Mouse (Mus musculus) right cerebral cortex, postnatal 4 days (tissue): ENCODE measurements around the gene Creb3l2.
"Not testable (repeated sequence)": the region's sequence is repeated elsewhere in the genome, so short reads cannot be mapped to it uniquely, and the experiment has no call there.

Experiments used
- DNase-seq: peaks from one replicate; pipeline ENCODE4 v3.0.0-alpha.2; 2022

Gene Creb3l2

DNA sequence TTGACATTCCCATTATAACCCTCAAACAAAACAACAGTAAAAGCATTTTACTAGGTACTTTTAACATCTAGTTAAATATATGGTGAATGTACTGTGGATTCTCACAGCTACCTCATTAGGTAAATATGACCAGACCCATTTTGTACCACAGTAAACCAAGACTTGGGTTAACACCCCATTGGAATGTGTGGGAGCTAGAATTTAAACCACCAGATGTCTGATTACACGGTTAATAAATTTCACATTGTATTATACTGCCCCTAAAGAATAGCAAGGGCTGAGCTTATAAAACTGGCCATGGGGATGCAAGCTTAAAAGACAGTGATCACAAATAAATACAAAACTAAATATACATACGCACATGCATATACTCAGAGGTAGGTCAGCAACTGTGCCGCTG is 34.1 kb downstream of the Creb3l2 start:
- no peak for DNase-seq

DNA sequence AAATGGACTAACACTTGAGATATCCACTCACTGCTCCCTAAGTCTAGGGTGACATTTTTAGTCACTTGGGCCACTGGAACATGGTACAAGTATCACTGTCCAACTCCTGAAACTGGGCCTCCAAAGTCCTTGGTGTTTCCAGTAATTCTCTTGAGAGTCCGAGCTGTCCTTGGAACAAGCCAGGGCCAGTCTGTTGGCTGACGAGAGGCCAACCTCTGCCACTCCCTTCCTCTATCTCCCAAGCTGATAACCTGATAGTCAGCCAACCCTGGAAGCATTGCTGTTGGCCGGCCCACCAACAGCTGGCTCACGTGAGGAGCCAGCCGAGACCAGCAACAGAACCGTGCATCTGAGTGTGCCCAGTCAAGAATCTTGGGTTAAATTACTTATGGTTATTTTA is 35.0 kb downstream of the Creb3l2 start:
- no peak for DNase-seq

GRCm38 (mm10) chr6:37406018-37406417 is 35.9 kb downstream of the Creb3l2 start:
- DNase-seq = no peak

DNA sequence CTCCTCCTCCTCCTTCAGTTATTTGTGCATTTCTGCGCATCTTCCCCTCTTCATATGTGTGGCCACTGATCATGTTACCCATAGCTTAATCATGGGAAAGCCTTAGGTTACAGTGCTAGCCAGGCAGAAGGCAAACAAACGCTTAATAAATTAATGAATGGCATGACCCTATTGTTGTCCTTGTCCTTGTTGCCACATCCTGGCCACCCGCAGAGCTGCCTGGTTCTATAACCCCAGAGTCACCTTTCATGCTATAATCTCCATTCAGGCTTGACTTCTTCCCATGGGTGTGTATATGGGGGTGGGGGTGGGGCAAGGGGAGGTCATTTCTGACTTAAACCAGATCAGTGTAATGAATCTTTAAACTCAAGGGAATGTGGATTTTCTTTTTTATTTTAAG is 37.6 kb downstream of the Creb3l2 start:
- no peak for DNase-seq

DNA sequence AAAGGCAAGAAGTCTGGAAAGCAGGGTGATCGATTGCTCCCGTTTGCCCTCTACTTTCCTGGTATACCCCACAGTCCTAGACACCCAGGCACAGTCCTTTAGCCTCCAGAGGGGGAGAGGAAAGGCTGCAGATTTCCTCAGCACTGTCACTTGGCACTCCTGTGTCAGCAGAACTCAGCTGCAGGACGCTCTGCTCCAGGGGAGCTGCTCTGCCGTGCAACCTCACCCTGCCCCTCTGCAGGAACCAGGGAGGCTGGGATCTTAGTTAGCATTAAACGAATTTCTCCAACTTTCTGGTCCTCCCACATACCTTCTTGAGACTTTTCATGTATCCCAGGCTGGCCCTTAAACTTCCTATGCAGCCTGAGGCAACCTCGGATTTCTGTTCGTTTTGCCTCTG is 40.0 kb downstream of the Creb3l2 start:
- no peak for DNase-seq

GRCm38 (mm10) chr6:37400866-37401525 is 41.0 kb downstream of the Creb3l2 start:
- DNase-seq = no peak

- no peak for DNase-seq
Measured at GRCm38 (mm10) chr6:37400167-37400566, 41.8 kb downstream of the Creb3l2 start.

DNA sequence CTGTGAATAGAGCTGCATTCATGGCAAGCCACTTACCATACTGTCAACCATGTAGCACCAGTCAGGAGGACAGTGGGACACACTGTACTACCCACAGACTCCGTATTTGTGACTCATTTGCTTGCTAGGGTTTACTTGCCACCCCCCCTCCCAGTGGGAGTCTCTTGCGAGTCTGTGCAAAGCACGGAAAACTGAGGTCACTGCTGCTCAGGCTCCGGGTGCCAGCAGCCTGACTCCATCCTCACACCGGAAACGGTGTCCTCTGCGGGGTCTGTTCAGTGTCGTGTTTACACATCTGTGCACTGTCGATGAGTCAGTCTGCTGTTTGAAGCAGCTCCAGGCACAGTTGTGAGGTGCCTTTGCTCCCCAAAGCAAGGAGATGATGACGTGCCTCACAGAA is 43.0 kb downstream of the Creb3l2 start:
- DNase-seq = no peak

- DNase-seq = no peak
Measured at GRCm38 (mm10) chr6:37397973-37398372, 44.0 kb downstream of the Creb3l2 start.

- DNase-seq = no peak
Measured at GRCm38 (mm10) chr6:37397254-37397653, 44.7 kb downstream of the Creb3l2 start.

- DNase-seq = no peak
Measured at GRCm38 (mm10) chr6:37396127-37396526, 45.8 kb downstream of the Creb3l2 start.

GRCm38 (mm10) chr6:37393263-37393662 is 48.7 kb downstream of the Creb3l2 start:
- DNase-seq = no peak

DNA sequence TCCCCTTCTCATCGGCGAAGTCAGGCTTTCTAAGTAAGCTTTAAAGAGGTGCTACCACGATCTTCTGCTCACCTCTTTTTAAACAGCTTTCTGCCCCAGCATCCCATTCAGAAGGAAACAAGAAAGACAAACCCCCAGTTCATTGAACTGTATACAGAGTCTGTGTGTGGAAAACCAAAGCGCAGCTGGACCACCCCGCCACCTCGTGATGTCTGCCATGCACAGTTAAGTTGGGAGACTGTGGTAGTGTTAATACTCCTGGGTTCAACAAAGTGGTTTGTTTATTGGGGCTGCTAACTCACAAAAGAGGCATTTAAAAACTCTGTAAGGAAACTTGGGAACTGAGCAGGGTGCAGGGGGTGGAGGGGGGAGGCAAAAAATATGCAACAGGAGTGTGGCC is 49.7 kb downstream of the Creb3l2 start:
- no peak for DNase-seq

GRCm38 (mm10) chr6:37391313-37391712 is 50.6 kb downstream of the Creb3l2 start:
- DNase-seq = no peak

DNA sequence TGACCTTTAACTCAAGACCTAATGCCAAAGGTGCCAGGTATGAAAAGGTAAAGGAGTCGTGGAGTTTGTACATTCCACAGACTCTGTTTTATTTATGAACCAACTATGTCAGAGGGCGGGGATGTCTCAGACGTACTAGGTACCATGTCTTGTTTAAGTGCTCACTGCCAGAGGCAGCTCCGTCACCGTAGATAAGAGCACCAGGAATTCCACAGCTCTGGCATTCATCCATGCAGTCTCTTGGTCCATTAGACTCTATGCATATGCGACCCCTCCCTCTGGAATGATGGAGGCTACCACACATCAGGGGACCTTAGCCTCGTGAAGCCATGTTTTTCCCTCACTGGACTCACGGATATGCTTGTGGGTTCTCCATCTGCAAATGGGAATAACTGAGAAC is 53.0 kb downstream of the Creb3l2 start:
- no peak for DNase-seq

DNA sequence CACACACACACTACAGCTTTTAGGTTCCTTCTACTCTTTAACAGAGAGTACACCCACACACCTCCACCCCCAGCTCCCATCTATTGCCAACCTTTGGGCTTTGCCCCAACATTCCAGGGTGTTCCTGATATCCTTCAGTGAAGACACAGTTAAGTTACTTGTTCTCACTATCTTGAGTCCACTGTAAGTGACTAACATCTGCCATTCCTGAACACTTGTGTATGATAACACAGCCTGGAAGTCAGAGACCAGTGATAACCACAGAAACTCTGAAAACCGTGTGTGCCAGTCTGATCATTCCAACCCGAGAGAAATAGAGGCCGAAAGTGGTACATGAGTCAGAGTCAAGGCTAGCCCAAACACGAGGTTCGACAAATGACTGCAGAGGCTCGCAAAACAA is 53.4 kb downstream of the Creb3l2 start:
- DNase-seq = no peak

DNA sequence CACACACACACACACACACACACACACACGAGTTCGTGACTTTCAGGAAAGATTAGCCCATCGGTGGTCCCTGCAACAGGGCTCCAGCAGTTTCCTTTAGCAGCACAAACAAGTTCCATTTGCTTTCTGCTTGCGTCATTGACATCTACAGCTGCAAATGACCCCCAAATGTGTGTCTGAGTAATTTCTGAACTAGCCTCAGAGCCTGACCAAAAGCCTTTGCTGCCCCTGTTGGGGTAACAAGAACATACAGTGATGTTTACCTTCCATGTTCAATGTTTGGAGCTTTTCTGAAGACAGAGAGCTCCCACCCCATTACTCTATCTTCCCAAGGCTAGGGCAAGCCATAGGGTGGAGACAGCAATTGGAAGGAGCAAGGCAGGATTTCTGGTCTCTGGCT is 54.7 kb downstream of the Creb3l2 start:
- DNase-seq = no peak

DNA sequence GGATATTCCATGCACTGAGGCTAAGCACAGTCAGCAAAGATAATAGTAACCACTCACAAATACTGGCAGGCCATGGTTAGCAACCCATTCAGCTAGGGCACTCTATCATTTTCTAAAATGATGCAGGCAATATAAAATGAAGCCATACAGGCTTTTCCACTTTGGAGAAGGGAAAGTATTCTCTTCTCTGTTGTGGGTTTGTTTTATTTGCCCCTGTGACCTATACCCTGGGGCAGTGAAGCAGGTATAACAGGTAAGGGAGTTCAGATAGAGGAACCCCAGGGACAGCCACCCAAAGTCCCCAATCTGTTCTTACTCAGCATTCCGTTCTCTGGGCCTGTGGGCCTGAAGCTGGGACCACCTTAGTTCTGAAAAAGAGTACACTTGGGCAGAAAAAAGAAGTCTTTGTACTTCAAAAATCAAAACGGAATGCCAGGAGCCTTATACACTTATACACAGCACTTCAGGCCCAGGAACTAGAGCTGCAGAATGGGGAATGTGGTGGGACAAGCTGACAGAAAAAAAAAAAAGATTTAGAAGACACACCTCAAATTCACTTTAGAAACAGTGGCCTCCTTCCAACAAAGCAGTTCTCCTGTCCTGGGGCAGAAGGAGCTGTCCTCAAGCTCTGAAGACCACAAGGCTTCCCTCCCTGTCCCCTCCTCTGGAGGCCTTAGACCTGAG is 56.2 kb downstream of the Creb3l2 start:
- DNase-seq = no peak

DNA sequence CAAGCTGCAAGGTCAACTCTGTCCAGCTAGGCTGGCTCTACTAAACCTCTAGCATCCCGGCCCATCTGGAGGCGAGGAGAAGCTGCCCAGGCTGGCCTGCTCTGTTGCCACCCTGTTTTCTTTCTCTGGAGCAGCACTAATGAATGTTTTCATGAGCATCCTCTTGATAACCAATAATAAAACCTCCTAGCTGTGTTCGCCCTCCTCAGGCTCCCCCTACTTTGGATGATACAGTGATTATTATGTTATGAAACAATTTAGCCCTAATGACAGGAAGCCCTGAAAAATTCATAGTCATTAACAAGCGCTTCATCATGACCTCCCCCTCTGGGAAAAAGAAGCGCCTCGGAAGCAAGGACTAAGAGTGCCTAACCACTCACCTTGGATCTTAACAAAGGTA is 59.2 kb downstream of the Creb3l2 start:
- no peak for DNase-seq

- DNase-seq = no peak
Measured at GRCm38 (mm10) chr6:37377836-37378580, 63.9 kb downstream of the Creb3l2 start.

GRCm38 (mm10) chr6:37377387-37377786 is 64.6 kb downstream of the Creb3l2 start:
- not testable (repeated sequence) for DNase-seq

DNA sequence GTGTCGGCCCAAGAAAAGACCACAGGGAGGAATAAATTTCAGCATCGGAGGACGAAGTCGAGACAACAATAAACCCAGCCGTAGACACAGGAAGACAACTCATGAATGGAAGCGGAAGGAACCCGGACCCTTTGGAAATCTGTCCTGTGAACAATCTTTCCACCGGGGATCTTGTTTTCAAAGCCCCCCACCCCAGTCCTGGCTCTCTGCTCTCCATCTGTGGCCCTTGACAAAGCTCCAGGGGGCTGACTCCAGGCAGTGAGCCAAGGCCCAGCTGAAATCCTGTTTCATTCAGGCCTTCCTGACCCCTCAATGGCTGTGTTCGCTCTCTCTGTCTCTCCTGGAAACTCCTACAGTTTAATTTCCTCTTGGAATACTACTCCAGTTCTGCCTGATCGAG is 66.5 kb downstream of the Creb3l2 start:
- peak; percentile 41 for DNase-seq

DNA sequence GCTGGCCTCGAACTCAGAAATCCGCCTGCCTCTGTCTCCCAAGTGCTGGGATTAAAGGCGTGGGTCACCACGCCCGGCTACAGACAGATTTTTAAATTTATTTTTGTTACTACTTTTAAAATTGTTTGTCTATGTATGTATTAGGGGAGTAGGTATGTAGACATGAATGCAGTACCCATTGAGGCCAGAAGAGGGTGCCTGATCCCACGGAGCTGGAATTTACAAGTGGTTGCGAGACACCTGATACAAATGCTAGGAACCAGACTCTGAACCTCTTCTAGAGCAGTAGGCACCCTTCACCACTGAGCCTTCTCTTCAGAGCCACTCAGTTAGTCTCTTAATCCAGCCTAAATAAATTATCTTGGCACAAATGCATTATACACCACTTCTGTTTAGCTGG is 70.6 kb downstream of the Creb3l2 start:
- no peak for DNase-seq

DNA sequence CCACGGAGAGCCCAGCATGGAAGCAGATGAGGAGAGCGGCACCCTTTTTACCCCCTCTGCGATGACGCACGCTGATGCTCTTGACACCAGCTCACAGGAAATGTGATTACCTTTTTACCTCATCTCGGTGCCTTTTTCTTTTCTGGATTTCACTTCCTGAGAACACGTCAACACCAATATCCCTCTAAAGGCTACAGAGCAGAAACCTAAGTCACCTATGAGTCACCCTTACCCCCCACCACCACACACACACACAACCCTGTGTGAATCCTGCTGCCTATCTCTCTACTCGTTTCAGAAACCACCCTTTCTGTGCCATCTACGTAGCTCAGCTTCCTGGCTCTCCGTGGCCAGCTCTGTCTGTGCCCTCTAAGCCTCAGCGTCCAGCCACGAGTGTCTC is 71.4 kb downstream of the Creb3l2 start:
- DNase-seq = no peak
